Mouse (Mus musculus) ES-E14 (cell line): ENCODE results near the gene Msx1. TPM values are rescaled to one million over a fixed set of nuclear protein-coding genes. Genes with fewer than 3 reads are reported as not detected.

Experiments
- DNase-seq: peaks from one replicate; pipeline ENCODE4 v3.0.0-alpha.2; 2013; ENCODE audit warnings: low read depth, low spot score
- H3K27ac ChIP-seq: 2 replicates; pipeline ENCODE4 v1.5.1; 2012; ENCODE audit warnings: low read depth, mild to moderate bottlenecking, low read length, moderate library complexity, mixed read lengths; ENCODE audit not compliant: poor library complexity, insufficient read depth, severe bottlenecking
- H3K36me3 ChIP-seq: 2 replicates; pipeline ENCODE4 v1.6.1; 2012; ENCODE audit warnings: mild to moderate bottlenecking, low read length, moderate library complexity, mixed read lengths; ENCODE audit not compliant: control insufficient read depth, poor library complexity, insufficient read depth, severe bottlenecking
- H3K4me1 ChIP-seq, 2 experiments: fragments of 150-350 bp in 1 of 2; sonication (generic) in 1 of 2; 2 replicates each; pipeline ENCODE4 v1.6.1; 2012; ENCODE audit warnings: low read length in 2 of 2, mild to moderate bottlenecking in 1 of 2, mixed read lengths in 1 of 2; ENCODE audit not compliant: control insufficient read depth in 2 of 2, insufficient read depth in 2 of 2, poor library complexity in 1 of 2
- H3K4me3 ChIP-seq, 2 experiments: fragments of 150-350 bp in 1 of 2; sonication (generic) in 1 of 2; 2 replicates each; pipeline ENCODE4 v1.5.1; 2012; ENCODE audit warnings: low read length in 2 of 2, low read depth in 1 of 2, mild to moderate bottlenecking in 1 of 2, mixed read lengths in 1 of 2; ENCODE audit not compliant: insufficient read depth in 1 of 2, poor library complexity in 1 of 2, severe bottlenecking in 1 of 2
- H3K9ac ChIP-seq: 2 replicates; pipeline ENCODE4 v1.6.1; 2012; ENCODE audit warnings: low read depth, mild to moderate bottlenecking, low read length, mixed read lengths; ENCODE audit not compliant: poor library complexity, insufficient read depth, severe bottlenecking
- H3K9me3 ChIP-seq: fragments of 150-350 bp; sonication (generic); 2 replicates; pipeline ENCODE4 v1.6.1; 2012; ENCODE audit warnings: low read depth, mild to moderate bottlenecking, low read length; ENCODE audit not compliant: control insufficient read depth, insufficient read depth
- CHD2 ChIP-seq: IDR thresholded peaks from 2 replicates; pipeline ENCODE4 v1.6.1; 2014; ENCODE audit warnings: mild to moderate bottlenecking, low read depth, low read length, inconsistent platforms
- HCFC1 ChIP-seq: IDR thresholded peaks from 2 replicates; pipeline ENCODE4 v1.6.1; 2012; ENCODE audit warnings: low read length, inconsistent platforms, borderline replicate concordance; ENCODE audit not compliant: insufficient read depth
- MAFK ChIP-seq: IDR thresholded peaks from 2 replicates; pipeline ENCODE4 v1.6.1; 2014; ENCODE audit warnings: mild to moderate bottlenecking, low read depth, low read length, inconsistent platforms; ENCODE audit not compliant: insufficient read depth
- ZC3H11A ChIP-seq: IDR thresholded peaks from 2 replicates; pipeline ENCODE4 v1.6.1; 2012; ENCODE audit warnings: low read depth, mild to moderate bottlenecking, inconsistent platforms, low read length, borderline replicate concordance
- ZNF384 ChIP-seq: IDR thresholded peaks from 2 replicates; pipeline ENCODE4 v1.6.1; 2012; ENCODE audit warnings: low read depth, low read length, inconsistent platforms
- in situ Hi-C, 2 experiments: fragments of 600-800 bp; cut with MboI; formaldehyde crosslinking; loops; one replicate each; pipeline ENCODE4 v1.15.1; 2025; ENCODE audit warnings: low sequenced_read_pairs in 2 of 2, inconsistent platforms in 1 of 2; ENCODE audit not compliant: unreplicated experiment in 2 of 2
- total RNA-seq: library from RNA; depleted of rRNA; stranded (reverse); fragments of 300-350 nt; gene quantifications from 2 replicates; pipeline ENCODE4 v1.2.3, GENCODE M21; 2012

Msx1 gene
- total RNA-seq, 1 experiment: 2.1 TPM

DNA sequence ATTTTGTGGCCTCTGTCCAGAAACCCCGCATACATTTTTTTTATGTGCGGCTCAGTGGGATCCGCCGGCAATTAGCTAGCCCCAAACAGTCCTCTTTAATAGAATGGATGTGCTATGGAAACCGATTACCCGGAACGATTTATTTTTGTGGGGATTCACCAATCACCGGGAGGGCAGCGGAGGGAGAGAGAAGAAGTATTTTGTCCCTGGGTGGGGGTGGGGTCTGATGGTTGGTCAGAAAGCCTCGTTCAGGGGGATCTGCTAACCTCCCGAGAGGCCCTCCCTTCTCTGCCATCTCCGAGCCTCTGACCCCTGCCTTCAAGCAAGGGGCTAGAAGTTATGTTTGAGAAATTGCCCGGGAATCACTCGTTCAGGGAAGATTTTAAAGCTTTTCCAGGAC lies 3.6 kb upstream of the Msx1 start:
- Histone ChIP-seq H3K27ac (no peak overlapping the region), H3K36me3 (no peaks in the 10 kb centered on the region), H3K9me3 (no peaks in the 10 kb centered on the region), H3K4me1 (peaks cover 0 to 17% of the 10 kb centered on the region in 2 experiments; a peak in 2 of 4 replicates), H3K4me3 (no peak overlapping the region), H3K9ac (no peak overlapping the region)
- DNase-seq: no peak
- no peak for TF ChIP-seq HCFC1
- TF ChIP-seq MAFK: no peak
- no peak for TF ChIP-seq ZNF384
- TF ChIP-seq ZC3H11A: no peak
- TF ChIP-seq CHD2: no peak
- in situ Hi-C loops: loop anchor here in 1 of 2 experiments (10.0 kb wide), 1 partner anchor 583 kb away; the partner anchor contains the start of gene Crmp1

DNA sequence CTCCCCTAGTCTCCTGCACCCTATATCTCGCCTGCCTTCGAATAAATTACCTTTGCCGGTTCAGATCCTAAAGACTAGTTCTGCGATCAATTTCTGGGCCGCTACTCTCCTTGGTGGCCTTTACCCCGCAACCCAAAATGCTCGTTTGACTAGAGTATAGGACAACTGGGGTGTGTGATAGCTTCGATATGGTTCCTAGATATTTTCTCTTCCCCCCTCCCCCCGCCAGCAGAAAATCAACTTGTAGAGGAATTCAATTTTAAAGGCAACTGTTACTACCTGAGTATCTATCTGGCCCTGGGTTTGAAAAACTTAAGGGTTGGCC lies 3.2 kb upstream of the Msx1 start:
- no peak overlapping the region for H3K27ac ChIP-seq
- in situ Hi-C loops: loop anchor here in 1 of 2 experiments (10.0 kb wide), 1 partner anchor 583 kb away; the partner anchor contains the start of gene Crmp1
- no peak overlapping the region; a peak in 1 of 4 replicates for H3K4me3 ChIP-seq
- no peak for DNase-seq
- H3K4me1 ChIP-seq: peaks cover 0 to 17% of the 10 kb centered on the region in 2 experiments; a peak in 2 of 4 replicates
- TF ChIP-seq ZNF384: no peak
- TF ChIP-seq MAFK: no peak
- TF ChIP-seq CHD2: no peak
- no peak for TF ChIP-seq ZC3H11A
- TF ChIP-seq HCFC1: no peak
- H3K36me3 ChIP-seq: no peaks in the 10 kb centered on the region
- no peaks in the 10 kb centered on the region for H3K9me3 ChIP-seq
- no peak overlapping the region for H3K9ac ChIP-seq

DNA sequence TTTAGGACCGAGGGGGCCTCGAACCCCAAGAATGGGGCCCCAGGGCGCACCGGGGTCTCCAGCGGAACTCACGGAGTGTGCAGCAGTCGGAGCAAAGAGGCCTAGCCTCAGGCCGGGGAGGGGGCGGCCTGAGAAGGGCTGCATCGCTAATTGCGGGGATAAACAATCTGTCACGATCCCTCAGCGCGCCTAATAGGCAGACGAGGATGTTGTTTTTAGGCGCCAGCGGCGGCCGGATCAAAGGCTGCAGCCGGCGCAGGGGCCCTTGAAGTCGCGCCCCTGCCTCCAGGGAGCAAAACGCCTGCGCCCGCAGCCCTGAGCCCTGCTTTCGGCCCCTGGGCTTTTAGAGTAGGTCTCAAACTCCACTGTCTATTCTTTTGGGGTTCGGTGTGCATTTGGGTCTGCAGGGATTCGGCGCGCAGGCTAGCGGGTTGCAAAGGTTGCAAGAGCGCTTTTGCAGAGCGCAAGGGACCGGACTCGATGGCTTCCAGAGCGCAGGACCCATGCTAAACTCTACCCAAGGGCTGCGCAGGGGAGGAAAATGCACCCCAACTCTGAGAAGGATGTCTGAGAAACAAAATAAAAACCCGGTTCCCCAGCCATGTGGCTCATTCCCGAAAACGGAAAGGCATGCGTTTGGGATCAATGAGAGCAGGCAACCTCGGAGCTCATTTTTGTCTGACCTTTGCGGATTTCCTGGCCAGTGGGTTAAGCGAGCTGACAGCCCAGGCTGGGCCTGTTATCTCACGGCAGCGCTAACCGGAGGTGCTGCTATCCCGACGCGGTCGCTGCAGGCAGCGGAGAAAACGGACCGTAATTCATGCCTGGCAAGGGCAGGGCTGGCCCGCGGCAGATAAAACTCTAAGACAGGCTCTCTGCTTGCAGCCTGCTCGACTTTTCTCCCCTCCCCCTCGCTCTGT lies 2.6 kb upstream of the Msx1 start:
- Histone ChIP-seq H3K4me1 (peaks cover 0 to 13% of the 10 kb centered on the region in 2 experiments; a peak in 2 of 4 replicates), H3K9me3 (no peaks in the 10 kb centered on the region), H3K9ac (no peak overlapping the region), H3K4me3 (peak overlapping the region in 1 of 2 experiments; percentile 16; a peak in 1 of 4 replicates), H3K36me3 (no peaks in the 10 kb centered on the region), H3K27ac (no peak overlapping the region)
- TF ChIP-seq MAFK: no peak
- in situ Hi-C loops: loop anchor here in 1 of 2 experiments (10.0 kb wide), 1 partner anchor 582 kb away; the partner anchor contains the start of gene Crmp1
- no peak for DNase-seq

DNA sequence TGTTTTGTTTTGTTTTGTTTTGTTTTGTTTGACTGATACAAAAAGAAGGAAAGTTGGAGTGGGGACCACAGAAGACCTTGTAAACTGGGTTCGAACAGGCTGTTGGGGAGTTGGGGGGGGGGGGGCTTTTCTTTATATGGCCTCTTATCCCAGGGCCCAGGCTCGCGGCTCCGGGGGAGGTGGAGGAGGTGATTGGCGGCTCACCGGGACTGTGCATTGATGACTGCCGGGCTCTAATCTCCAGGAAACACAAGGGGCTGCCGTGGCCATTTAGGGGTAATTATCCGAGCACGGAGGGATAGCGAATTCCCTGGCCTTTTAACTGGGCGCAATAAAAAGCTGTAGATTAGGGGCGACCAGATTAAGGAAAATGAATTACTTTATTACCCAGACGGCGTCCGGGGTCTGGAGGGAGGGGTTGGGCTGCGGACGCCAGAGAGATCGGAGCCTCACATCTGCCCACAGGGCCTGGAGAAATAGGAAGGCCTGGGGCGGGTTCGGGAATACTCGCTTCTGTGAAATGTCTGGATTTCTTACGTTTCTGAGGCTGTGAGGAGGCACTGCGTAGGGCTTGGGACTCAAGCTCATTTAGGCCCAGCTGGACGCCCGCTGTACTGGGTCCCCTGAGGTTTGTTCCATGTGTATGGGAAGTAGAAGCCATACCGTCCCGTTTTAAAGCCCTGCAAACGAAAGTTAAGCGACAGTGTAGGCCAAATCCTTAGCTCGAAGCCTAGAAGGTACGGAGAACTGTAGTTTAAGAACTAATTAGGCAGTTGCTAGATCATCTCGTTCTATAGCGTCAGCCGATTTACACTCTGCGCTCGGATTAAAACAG lies 1.4 kb upstream of the Msx1 start:
- Histone ChIP-seq H3K4me1 (peaks cover 0 to 13% of the 10 kb centered on the region in 2 experiments; a peak in 2 of 4 replicates), H3K9ac (no peak overlapping the region), H3K9me3 (no peaks in the 10 kb centered on the region), H3K4me3 (no peak overlapping the region), H3K27ac (no peak overlapping the region), H3K36me3 (no peaks in the 10 kb centered on the region)
- in situ Hi-C loops: loop anchor here in 1 of 2 experiments (10.0 kb wide), 1 partner anchor 581 kb away; the partner anchor contains the start of gene Crmp1
- no peak for DNase-seq
- TF ChIP-seq ZNF384: no peak
- no peak for TF ChIP-seq HCFC1
- no peak for TF ChIP-seq ZC3H11A
